Mouse (Mus musculus) adrenal gland, postnatal 4 days (tissue): ENCODE results near the gene Iffo2. TPM values are rescaled to one million over a fixed set of nuclear protein-coding genes. Genes with fewer than 3 reads are reported as not detected.

ENCODE experiments used
- DNase-seq, 2 experiments: peaks; one replicate each; pipeline ENCODE4 v3.0.0; 2021 to 2022; ENCODE audit warnings: low spot score in 2 of 2, mixed read lengths in 2 of 2
- total RNA-seq, 2 experiments: library from RNA; stranded (reverse); gene quantifications; 2 replicates each; pipeline ENCODE4 v1.2.3; 2021

Gene Iffo2
- total RNA-seq, 2 experiments from 2014 or later, result 17.6 to 17.8 TPM

DNA sequence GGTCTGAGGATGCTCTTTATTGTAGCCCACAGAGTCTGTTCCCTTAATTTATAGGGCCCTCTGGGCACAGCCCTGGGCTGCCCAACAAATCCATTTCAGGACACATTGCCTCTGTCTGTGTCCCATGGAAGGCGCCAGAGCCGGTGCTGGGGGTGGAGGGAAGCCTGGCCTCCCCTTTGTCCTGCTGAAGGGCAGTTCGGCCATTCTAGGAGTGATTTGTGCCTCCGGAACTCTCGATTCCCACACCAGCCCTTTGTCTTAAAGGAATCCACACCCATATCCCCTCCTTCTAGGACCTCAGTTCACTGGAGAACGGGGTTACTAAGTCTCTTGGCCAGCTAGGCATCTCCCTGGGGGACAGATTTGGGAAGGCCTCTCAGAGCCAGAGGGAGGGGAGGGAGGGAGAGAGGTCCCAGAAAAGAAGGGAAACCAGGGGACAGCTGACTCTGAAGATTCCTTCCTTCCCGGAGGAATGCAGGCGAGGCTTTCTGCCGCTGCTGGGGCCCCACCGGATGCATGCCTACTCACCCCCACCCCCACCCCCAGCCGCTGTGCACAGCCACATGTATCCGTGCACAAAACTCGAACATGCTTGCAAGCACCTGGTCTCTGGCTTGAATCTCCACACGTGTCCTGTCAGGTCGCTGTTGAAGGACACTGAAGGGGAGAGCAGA is 50.5 kb downstream of the Iffo2 start:
- DNase-seq, result peak in 1 of 2 experiments; percentile 3

GRCm38 (mm10) chr4:139581427-139582051 is 51.2 kb downstream of the Iffo2 start:
- peak in 1 of 2 experiments; percentile 2 for DNase-seq

- no peak for DNase-seq
These were observed 52.0 kb downstream of the Iffo2 start for GRCm38 (mm10) chr4:139582346-139582745.

DNA sequence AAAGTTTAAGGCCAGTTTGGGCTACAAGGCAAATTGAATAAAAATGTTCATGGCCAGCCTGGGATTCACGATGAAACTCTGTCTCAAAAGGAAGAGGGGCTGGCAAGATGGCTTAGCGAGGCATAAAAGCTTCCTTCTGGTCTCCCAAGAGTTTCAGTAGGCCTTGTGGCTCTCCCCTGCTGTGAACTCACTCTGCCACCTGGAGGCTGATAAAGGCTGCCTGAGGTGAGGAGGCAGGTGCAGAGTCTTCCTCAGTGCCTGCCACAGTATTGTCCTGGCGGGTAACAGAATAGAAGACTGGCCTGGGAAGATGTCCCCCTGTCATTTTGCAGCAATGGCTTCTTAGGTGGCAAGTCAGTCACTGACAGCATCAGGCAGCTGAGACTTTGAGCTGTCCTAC is 52.6 kb downstream of the Iffo2 start:
- no peak for DNase-seq

- no peak for DNase-seq
These were observed 53.4 kb downstream of the Iffo2 start for GRCm38 (mm10) chr4:139583629-139584245.

GRCm38 (mm10) chr4:139584704-139585103 is 54.4 kb downstream of the Iffo2 start:
- no peak for DNase-seq

DNA sequence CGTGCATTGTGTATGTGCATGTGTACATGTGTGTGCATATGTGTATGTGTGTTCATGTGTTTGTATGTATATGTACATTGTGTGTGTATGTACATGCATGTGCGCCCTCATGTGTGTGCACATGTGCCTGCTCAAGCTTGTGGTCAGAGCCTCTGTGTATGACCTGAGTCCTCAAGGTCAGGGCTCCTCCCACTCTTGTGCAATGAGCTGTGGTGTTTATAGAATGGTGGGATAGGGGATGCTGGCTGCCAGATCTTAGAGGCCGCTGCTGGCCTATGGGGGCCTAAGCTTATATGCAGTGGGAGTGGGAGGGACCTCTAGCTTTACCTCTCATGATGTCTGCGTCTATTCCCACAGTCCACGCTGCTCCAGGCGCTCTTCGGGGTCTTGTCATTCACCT is 55.4 kb downstream of the Iffo2 start:
- DNase-seq, result no peak

GRCm38 (mm10) chr4:139587370-139587769 is 57.0 kb downstream of the Iffo2 start:
- DNase-seq, result no peak

- no peak for DNase-seq
These were observed 57.4 kb downstream of the Iffo2 start for GRCm38 (mm10) chr4:139587773-139588172.

GRCm38 (mm10) chr4:139589351-139590027 is 59.1 kb downstream of the Iffo2 start:
- DNase-seq, result no peak

DNA sequence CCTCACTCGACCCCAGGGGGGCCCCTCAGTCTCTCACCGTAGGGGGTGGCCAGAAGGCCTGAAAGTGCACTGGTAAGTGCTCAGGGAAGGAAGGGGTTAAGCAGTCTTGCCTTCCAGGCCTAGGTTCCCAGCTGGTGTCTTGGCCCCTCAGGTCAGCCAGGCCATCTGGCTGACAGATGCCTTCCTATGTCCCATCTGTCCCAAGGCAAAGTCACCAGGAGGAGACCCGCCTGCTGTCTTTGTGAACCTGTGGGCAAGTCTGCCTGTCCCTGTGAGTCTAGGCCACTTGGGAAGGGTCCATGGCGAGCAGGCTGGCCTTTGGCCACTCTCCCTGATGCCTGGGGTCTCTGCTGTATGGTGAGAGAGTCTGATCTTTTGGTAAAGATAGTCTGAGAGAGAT is 60.1 kb downstream of the Iffo2 start:
- no peak for DNase-seq

DNA sequence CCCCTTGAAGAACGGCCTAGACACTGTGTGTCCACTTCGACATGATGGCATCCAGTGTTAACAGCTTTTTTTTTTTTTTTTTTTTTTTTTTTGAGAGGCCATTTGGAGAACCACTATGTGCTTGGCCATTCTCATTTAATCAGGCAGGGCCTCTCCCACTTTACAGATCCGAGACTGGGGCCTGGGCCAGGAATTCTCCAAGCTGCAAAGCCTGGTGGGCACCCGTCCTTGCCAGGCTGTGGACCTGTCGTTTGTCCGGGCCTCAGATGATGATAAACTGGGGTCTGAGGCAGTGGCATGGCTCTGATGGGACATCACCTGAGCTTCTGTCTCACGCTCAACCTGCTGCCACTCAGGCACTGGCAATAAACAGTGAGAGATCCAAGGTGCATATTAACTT is 62.5 kb downstream of the Iffo2 start:
- no peak for DNase-seq

- no peak for DNase-seq
These were observed 63.0 kb downstream of the Iffo2 start for GRCm38 (mm10) chr4:139593383-139593782.

- no peak for DNase-seq
These were observed 63.7 kb downstream of the Iffo2 start for GRCm38 (mm10) chr4:139594062-139594461.

- no peak for DNase-seq
These were observed 66.4 kb downstream of the Iffo2 start for GRCm38 (mm10) chr4:139596715-139597114.

- DNase-seq, result no peak
These were observed 67.2 kb downstream of the Iffo2 start for GRCm38 (mm10) chr4:139597286-139598284.

DNA sequence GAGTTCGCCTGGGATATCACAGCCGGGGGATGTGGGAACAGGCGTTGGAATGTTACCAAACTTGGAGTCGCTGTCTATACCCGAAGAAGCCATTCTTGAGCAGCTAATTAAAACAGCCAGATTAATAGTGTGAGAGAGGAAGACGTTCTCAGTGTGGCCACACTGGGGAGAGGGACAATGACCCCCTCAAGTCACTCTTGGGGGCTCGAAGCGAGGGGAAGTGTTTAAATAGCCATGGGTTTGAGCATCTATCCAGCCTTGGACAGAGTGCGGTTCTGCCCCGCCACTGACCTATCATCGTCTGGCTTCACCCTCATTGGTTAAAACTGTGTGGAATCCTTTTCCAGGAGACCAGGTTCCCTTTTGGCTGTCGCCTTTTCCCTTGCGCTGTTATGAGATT is 68.0 kb downstream of the Iffo2 start:
- DNase-seq, result no peak

DNA sequence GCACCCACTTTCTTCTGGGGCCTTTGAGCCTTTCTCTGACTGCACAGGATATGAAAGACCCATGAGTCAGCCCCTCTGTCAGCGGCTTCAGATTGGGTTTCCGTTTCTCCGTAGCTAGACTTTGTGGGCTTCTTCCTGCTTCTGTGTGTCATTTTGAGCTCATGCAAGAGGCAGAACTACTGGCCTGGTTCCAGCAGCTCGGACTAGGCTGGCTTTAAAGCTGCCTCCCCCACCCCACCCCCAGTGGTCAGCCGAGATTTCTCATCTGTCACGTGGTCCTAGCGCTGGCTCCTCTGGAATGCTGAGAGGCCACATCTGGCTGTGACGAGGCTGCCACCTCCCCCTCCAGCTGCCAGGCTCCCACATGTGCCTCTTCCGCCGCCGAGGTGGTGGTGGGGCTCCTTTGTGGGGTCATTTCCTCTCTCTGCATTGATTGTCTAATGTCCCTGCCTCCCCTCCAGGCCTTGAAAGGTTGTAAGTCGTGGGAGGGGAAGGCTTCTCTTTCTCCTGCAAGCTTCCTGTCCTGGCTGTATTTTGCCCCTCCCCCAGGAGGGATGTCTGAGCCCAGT is 68.7 kb downstream of the Iffo2 start:
- DNase-seq, result peak; percentile 50 to 80

- no peak for DNase-seq
These were observed 71.4 kb downstream of the Iffo2 start for GRCm38 (mm10) chr4:139601519-139602356.
